Mouse (Mus musculus) lung, postnatal 0 days (tissue): ENCODE measurements around the gene Erbb2.

Source experiments
- CTCF ChIP-seq: IDR thresholded peaks from 2 replicates; pipeline ENCODE4 v1.5.1; 2016; ENCODE audit warnings: antibody characterized with exemption, mild to moderate bottlenecking
- EP300 ChIP-seq: IDR thresholded peaks from 2 replicates; pipeline ENCODE4 v1.6.1; 2016; ENCODE audit warnings: antibody characterized with exemption, mild to moderate bottlenecking, control low read depth

DNA sequence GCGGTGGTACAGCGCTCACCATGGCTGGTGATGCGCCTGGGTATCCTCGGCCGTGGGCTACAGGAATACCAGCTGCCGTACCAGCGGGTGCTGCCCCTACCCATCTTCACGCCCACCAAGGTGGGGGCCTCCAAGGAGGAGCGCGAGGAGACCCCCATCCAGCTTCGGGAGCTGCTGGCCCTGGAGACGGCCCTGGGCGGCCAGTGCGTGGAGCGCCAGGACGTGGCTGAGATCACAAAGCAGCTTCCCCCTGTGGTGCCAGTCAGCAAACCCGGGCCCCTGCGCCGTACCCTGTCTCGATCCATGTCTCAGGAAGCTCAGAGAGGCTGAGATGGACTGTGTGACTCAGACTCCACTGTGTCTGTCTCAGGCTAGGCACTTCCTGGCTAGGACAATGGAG, 28.1 kb upstream of the Erbb2 start:
- TF ChIP-seq CTCF, result no peak
- no peak for TF ChIP-seq EP300
